Mouse (Mus musculus): Measurements from ENCODE around the gene Mis18a. TPM values are rescaled to one million over a fixed set of nuclear protein-coding genes. Genes with fewer than 3 reads are reported as not detected.

The Mis18a gene
- polyA plus RNA-seq (2012; rRNA removed): 9.8 and 10.3 TPM in 2 replicates

DNA sequence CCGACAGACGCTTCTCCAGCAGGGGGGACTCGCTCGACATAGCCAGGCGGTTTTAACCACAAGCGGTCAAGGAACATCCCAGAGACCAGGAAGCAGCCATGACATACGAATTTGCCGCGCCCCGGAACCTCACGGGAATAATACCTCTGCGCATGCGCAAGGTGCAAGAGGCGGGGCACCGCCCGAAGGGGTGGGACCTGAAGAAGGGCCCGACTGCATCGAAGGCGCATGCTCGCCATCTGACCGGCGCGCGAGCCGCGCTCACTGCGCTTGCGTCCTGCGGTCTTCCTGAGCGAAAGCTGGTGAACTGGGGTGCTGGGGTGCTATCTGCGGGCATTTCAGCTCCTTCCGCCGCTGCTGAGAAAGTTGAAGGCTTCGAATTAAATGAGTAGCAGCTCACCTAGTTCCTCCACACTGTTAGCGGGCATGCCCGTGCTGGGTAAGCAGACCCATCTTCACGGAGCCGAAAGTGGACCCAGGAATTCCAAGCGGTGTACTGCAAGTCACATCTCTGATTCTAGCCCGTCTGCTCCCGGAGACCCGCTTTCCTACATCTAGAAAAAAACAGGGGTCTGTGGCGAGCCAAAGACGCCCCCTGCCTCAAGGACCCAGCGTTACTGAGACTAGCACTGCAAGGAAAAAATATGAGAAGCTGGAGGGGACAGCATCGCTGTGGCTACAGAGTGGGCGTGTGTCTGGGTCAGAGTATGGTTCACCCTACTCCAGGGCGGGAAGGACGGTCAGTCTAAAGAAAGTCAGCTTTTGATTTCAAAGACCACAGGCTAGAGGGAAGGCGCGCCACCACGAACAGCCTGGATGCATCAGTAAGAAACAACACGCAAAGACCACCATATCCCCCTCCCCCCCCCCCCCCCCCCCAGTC, at the start of gene Mis18a:
TSS of gene Mis18a (minus strand) at position 172 of the 883 bp plus-strand sequence.
- WGBS: 2% methylated on average over 53 of the region's 53 CpGs
- peak within 1 kb of the TSS; percentile 91 for H3K4me3 ChIP-seq (replicated peaks; ENCODE audit: extremely low read depth, low read depth, low read length)
- peak; percentile 93; the same call in 1 of the 2 replicates for TF ChIP-seq POLR2A (IDR thresholded peaks at IDR 0.05; ENCODE audit: borderline replicate concordance, extremely low read depth, low read depth, low read length)
- no peak for TF ChIP-seq CTCF (IDR thresholded peaks at IDR 0.05; ENCODE audit: insufficient read depth, low read length)
- DNase-seq: peak; percentile 92
- no peaks in the 10 kb centered on the region for H3K4me1 ChIP-seq (ENCODE audit: control insufficient read depth, insufficient read depth, low read length)

DNA sequence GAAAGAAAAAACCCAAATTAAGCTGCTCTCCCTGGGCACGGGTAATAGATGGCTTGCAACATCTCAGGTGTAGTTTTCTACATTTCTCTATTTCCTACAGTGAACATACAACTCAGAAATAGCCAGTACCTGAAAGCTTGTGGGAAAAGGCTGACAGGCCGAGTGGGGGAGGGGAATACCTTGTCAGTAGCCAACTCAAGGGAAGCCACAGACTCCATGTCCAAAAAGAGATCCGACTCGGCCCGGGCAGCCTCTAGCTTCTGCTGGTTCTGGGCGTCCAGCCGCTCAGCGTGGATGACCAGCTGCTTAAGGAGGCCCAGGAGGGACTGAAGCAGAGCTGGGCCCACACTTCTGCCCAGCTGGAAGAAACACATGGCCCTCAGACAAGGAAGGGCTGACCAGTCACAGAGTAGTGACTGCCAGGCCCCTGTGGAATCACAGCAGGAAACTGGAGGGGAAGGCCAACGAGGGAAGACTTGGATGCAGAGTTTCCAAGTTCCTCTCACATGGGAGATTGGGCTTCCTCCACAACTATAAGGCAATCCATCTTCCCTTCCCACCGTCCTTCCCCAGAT, 48.8 kb upstream of the Mis18a start:
- no peak for TF ChIP-seq POLR2A (IDR thresholded peaks at IDR 0.05; ENCODE audit: borderline replicate concordance, extremely low read depth, low read depth, low read length)
- TF ChIP-seq CTCF (IDR thresholded peaks at IDR 0.05; ENCODE audit: insufficient read depth, low read length): no peak
- no peak for DNase-seq
- Histone ChIP-seq H3K4me3 (replicated peaks; ENCODE audit: extremely low read depth, low read depth, low read length) (no peak overlapping the region), H3K4me1 (ENCODE audit: control insufficient read depth, insufficient read depth, low read length) (no peaks in the 10 kb centered on the region)
- WGBS: 73% methylated on average over 10 of the region's 10 CpGs

DNA sequence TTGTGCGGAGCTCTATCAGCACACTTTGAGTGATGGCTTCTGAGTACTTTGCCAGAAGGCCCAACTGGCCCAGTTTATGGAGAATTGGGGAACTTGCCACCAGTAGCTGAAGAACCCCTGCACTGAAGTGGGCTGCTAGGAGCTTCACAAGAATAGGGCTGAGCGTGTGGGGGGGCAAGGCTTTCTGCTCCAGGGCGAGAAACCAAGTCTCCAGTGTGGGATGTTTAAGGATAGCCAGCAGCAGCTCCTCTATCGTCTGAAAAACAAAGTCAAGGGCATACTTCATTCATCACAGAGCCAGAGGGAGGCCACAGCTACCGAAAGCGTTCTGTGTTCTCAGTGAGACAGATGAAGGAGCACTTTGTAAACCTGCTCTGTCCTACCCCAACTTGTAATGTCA, 47.4 kb upstream of the Mis18a start:
- TF ChIP-seq CTCF (IDR thresholded peaks at IDR 0.05; ENCODE audit: insufficient read depth, low read length) (no peak), POLR2A (IDR thresholded peaks at IDR 0.05; ENCODE audit: borderline replicate concordance, extremely low read depth, low read depth, low read length) (no peak)
- WGBS: 89% methylated on average over 6 of the region's 6 CpGs
- Histone ChIP-seq H3K4me1 (ENCODE audit: control insufficient read depth, insufficient read depth, low read length) (no peaks in the 10 kb centered on the region), H3K4me3 (replicated peaks; ENCODE audit: extremely low read depth, low read depth, low read length) (no peak overlapping the region)
- DNase-seq: no peak

DNA sequence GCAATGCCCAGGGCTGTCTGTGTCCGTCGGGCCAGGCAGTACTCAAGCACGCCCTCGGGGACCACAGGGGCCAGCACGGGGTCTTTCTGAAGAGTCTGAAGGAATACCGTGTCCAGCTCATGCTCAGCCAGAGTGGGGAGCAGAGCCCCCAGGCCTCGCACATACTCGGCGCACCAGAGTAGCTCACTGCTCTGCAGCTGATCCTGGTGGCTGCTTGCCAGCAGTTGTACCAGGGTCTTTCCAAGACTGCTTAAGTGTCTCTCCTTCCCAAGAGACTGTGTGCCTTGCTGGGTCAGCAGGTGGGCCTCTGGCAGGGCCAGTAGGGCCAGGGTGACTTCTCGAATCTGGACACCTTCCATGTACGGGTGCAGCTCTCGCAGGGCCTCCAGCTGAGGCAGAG, 47.0 kb upstream of the Mis18a start:
- TF ChIP-seq POLR2A (IDR thresholded peaks at IDR 0.05; ENCODE audit: borderline replicate concordance, extremely low read depth, low read depth, low read length) (no peak), CTCF (IDR thresholded peaks at IDR 0.05; ENCODE audit: insufficient read depth, low read length) (no peak)
- 94% methylated on average over 12 of the region's 12 CpGs for WGBS
- no peak for DNase-seq
- Histone ChIP-seq H3K4me1 (ENCODE audit: control insufficient read depth, insufficient read depth, low read length) (no peaks in the 10 kb centered on the region), H3K4me3 (replicated peaks; ENCODE audit: extremely low read depth, low read depth, low read length) (no peak overlapping the region)

DNA sequence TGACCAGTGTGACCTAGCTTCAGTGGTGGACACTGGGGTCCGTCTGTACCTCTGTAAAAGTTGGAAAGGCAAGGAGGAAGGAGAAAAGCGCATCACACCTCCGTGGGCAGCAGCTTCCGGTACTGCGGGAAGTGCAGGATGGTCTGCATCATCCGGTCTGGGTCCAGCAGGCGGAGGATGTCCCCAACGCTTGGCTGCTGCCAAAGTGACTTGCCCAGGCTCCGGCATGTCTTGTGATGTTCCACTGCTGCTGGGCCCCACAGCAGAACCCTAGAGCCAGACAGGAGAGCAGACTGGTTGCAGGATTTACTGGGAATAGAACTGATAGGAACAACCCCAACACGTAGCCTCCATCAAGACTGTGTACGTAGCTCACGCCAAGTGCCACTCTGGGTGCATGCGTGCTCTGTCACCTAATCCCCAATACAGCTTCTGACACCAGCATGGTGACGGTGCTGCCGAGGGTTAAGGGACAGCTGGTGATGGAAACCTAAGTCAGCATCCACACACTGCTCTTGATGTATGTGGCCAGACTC, 39.8 kb upstream of the Mis18a start:
- no peak overlapping the region for H3K4me3 ChIP-seq (replicated peaks; ENCODE audit: extremely low read depth, low read depth, low read length)
- TF ChIP-seq POLR2A (IDR thresholded peaks at IDR 0.05; ENCODE audit: borderline replicate concordance, extremely low read depth, low read depth, low read length) (no peak), CTCF (IDR thresholded peaks at IDR 0.05; ENCODE audit: insufficient read depth, low read length) (no peak)
- no peaks in the 10 kb centered on the region for H3K4me1 ChIP-seq (ENCODE audit: control insufficient read depth, insufficient read depth, low read length)
- WGBS: 86% methylated on average over 15 of the region's 15 CpGs
- no peak for DNase-seq

DNA sequence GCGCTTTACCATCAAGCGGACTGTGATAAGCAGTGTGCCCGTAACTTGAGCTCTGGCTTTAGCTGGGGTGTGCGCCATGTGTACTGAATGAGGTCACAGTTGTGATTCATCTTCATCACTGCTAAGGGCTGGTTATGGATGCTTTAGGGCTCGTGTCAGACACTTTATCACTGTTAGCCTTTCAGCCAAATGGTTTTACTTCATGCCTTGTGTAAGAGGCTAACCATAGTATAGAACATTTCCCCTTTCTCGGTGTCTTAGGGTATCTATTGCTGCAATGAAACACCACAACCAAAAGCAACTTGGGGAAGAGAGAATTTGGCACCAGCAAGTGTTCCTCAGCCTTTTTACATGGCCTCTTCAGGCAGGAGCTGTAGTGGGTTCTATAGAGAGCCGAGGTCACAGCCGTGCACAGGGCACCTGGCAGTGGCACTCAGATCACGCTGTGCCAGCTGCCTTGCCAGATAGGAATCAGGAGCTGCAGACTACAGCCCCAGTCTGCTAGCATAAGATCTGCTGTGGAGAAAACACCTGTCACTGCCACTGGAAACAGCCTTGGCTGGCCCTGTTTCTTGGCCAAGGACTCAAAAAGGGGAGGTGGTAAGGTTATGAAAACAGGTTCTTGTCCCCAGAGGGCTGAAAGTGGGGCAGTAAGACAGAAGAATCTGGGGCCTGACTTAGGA, 38.1 kb upstream of the Mis18a start:
- no peak for DNase-seq
- WGBS: 82% methylated on average over 9 of the region's 9 CpGs
- TF ChIP-seq POLR2A (IDR thresholded peaks at IDR 0.05; ENCODE audit: borderline replicate concordance, extremely low read depth, low read depth, low read length) (no peak), CTCF (IDR thresholded peaks at IDR 0.05; ENCODE audit: insufficient read depth, low read length) (no peak)
- no peak overlapping the region for H3K4me3 ChIP-seq (replicated peaks; ENCODE audit: extremely low read depth, low read depth, low read length)
- H3K4me1 ChIP-seq (ENCODE audit: control insufficient read depth, insufficient read depth, low read length): no peaks in the 10 kb centered on the region

DNA sequence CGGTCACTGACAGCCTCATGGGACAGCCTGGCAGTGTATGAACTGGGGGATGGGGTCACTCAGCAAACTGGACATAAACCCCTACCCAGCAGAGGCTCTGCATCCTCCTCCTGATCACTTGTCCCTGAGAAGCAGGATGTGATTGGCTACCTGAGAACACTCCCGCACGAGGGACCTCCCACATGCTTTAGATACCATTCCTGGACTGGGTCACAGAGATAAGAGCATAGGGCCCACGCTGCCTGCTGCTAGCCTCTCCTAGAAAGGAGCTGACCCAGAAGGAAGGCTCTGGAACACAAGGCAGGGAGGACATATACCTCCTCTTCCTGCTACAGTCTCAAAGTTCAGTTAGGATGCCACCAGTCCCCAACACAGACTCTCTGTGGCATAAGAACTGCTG, 33.3 kb upstream of the Mis18a start:
- no peak for DNase-seq
- no peak for TF ChIP-seq CTCF (IDR thresholded peaks at IDR 0.05; ENCODE audit: insufficient read depth, low read length)
- TF ChIP-seq POLR2A (IDR thresholded peaks at IDR 0.05; ENCODE audit: borderline replicate concordance, extremely low read depth, low read depth, low read length): no peak
- no peaks in the 10 kb centered on the region for H3K4me1 ChIP-seq (ENCODE audit: control insufficient read depth, insufficient read depth, low read length)
- WGBS: 45% methylated on average over 4 of the region's 4 CpGs
- H3K4me3 ChIP-seq (replicated peaks; ENCODE audit: extremely low read depth, low read depth, low read length): no peak overlapping the region

DNA sequence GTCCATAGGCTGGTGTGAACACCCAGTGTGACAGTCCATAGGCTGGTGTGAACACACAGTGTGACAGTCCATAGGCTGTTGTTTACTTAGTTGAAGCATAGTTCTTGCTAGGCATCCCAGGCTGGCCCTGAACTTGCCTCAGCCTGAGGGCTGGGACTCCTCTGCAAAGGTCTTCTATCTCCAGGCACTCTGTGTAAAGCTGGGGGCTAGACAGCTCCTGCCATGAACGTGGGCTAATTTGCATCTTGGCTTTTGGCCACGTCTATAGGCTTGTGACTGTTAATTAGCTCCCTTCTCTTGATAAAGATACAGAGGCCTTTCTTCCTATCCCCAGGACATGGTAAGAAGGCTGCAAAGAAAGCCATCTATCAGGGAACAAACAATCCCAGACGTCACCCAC, 32.1 kb upstream of the Mis18a start:
- 71% methylated on average over 3 of the region's 3 CpGs for WGBS
- Histone ChIP-seq H3K4me3 (replicated peaks; ENCODE audit: extremely low read depth, low read depth, low read length) (no peak overlapping the region), H3K4me1 (ENCODE audit: control insufficient read depth, insufficient read depth, low read length) (no peaks in the 10 kb centered on the region)
- TF ChIP-seq POLR2A (IDR thresholded peaks at IDR 0.05; ENCODE audit: borderline replicate concordance, extremely low read depth, low read depth, low read length): no peak
- TF ChIP-seq CTCF (IDR thresholded peaks at IDR 0.05; ENCODE audit: insufficient read depth, low read length): no peak
- no peak for DNase-seq

DNA sequence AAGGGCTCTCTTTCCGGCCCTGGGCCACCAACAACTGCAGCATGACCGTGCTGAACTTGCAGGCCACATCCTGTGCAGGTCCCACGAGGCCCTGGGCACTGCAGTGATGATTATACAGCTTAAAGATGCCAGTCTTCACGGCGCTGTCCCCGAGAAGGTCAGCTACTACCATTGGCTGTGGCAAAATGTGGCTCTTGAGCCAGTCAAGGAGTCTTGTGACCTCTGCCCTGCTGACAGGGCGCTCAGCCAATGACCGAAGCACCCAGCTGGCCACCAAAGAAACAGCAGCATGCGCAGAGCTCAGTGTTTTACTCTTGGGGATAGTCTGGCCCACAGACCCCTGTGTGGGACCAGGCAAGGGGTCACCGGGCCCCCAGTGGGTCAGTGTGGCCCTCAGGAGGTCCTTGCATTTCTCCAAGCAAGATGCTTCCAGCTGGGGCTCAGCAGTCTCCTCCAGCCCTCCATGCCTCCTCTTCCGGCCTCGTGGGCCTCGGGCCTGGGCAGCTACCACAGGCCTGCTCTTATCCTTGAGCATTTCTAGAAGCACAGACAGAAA, 26.3 kb upstream of the Mis18a start:
- H3K4me3 ChIP-seq (replicated peaks; ENCODE audit: extremely low read depth, low read depth, low read length): no peak overlapping the region
- DNase-seq: no peak
- TF ChIP-seq CTCF (IDR thresholded peaks at IDR 0.05; ENCODE audit: insufficient read depth, low read length) (no peak), POLR2A (IDR thresholded peaks at IDR 0.05; ENCODE audit: borderline replicate concordance, extremely low read depth, low read depth, low read length) (no peak)
- 84% methylated on average over 13 of the region's 13 CpGs for WGBS
- no peaks in the 10 kb centered on the region for H3K4me1 ChIP-seq (ENCODE audit: control insufficient read depth, insufficient read depth, low read length)
